Mouse (Mus musculus) B cell, adult 62 days (primary cell): ENCODE measurements around the gene Hnrnpll. TPM values are rescaled to one million over a fixed set of nuclear protein-coding genes. Genes with fewer than 3 reads are reported as not detected.

ENCODE experiments used
- total RNA-seq: library from RNA; stranded (reverse); gene quantifications from 4 replicates; pipeline ENCODE4 v1.2.4, GENCODE M21; 2023

The Hnrnpll gene
- 0.18 to 0.72 TPM (median 0.50 TPM) in 4 replicates for total RNA-seq

GRCm38 (mm10) chr17:80061783-80062619, at the start of gene Hnrnpll:
Hnrnpll (minus strand) TSS chr17:80062334.

Other genes starting within 250 kb of the Hnrnpll start
- gene Atl2, start 166.2 kb downstream of the Hnrnpll start, total RNA-seq = 71.1 to 89.1 TPM (median 75.5 TPM) in 4 replicates
- gene Galm, start 65.1 kb upstream of the Hnrnpll start, total RNA-seq = 0.98 to 2.7 TPM (median 1.4 TPM) in 4 replicates
- 355 to 387 TPM (median 367 TPM) in 4 replicates for gene Srsf7, start 145.0 kb upstream of the Hnrnpll start, total RNA-seq
- 0.22 to 0.39 TPM in 2 of 4 replicates, not detected in the others for gene Ttc39d, start 145.1 kb upstream of the Hnrnpll start, total RNA-seq
- 2.9 to 5.0 TPM (median 4.6 TPM) in 4 replicates for gene Gemin6, start 162.1 kb upstream of the Hnrnpll start, total RNA-seq
- gene Morn2, start 227.9 kb upstream of the Hnrnpll start, total RNA-seq = 1.3 to 3.9 TPM (median 2.5 TPM) in 4 replicates
- 46.8 to 48.3 TPM (median 47.6 TPM) in 4 replicates for gene Dhx57, start 228.1 kb upstream of the Hnrnpll start, total RNA-seq
- 0.95 TPM in 1 of 4 replicates, not detected in the others for gene Arhgef33, start 245.1 kb upstream of the Hnrnpll start, total RNA-seq